Mouse (Mus musculus) cerebral cortex, adult 2 months (tissue): Measurements from ENCODE around the gene Ppm1l.

Experiments used
- WGBS: fragments of 180-500 bp; shearing (Covaris S2); methylation state at CpG from one replicate; pipeline ENCODE4 v1.1.7; 2018; 5-methylcytosine and 5-hydroxymethylcytosine counted together

Ppm1l gene

GRCm38 (mm10) chr3:69438773-69439514 lies 122.3 kb downstream of the Ppm1l start:
- 45% methylated on average over 12 of the region's 12 CpGs for WGBS

GRCm38 (mm10) chr3:69440761-69441160 lies 124.1 kb downstream of the Ppm1l start:
- 70% methylated on average over 5 of the region's 5 CpGs for WGBS

DNA sequence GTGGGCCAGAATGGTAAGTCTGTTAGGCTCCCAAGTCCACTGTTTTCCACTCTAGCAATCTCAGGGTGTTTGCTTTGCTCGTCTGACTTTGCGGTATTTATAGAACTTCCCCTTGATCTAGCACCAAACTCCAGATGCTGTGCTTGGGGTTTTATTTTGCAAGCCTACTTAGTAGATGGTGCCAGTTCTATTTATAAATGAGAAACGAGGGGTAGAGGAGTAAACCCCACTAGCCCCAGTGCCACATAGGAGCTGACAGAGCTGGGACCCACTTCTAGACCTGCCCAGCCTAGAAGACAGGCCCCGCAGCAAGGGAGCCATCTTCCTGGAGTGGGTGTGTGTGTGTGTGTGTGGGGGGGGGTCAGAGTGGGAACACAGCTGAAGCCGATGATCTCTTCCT lies 130.3 kb downstream of the Ppm1l start:
- 45% methylated on average over 5 of the region's 5 CpGs for WGBS

- WGBS, result 35% methylated on average over 3 of the region's 3 CpGs
These were observed 132.4 kb downstream of the Ppm1l start for GRCm38 (mm10) chr3:69449041-69449440.

DNA sequence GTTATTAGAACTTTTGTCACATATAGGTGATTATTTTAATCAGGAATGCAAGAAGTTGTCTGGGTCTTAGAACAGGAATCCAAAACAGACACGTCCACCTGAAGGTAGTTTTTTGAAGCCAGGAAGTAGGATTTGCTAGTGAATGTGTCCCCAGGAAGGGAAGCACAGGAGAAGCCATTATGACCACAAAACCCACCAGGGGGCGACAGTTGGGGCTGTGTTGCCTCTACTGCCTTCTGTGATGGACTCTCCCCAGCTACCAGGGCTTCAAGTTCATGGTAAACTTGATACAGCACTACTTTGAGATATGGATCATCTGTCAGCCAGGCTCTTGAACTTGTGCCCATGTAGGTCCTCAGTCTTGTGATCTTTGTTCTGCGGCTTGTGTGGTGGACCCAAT lies 137.7 kb downstream of the Ppm1l start:
- 83% methylated on average over 3 of the region's 3 CpGs for WGBS

GRCm38 (mm10) chr3:69456071-69456470 lies 139.4 kb downstream of the Ppm1l start:
- 70% methylated on average over 5 of the region's 5 CpGs for WGBS

DNA sequence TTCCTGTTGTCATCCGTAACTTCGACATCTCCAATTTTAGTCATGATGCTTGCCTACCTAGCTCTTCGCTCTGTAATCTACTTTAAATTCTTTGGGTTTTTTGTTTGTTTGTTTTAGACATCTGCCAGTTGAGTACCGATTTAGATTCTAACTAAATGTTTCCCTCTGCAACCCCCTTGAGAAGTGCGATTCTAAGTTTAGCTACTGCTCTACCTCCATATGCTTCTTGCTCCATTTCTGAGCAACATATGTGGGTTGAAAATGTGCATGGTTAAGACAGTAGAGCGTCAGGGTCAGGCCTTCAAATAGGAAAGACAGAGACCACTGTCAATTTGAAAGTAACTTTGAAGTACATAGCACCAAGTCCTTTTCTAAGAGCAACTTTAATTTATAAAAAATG lies 142.1 kb downstream of the Ppm1l start:
- 47% methylated on average over 6 of the region's 6 CpGs for WGBS

GRCm38 (mm10) chr3:69461956-69462355 lies 145.3 kb downstream of the Ppm1l start:
- WGBS, result 75% methylated on average over 1 of the region's 1 CpGs

DNA sequence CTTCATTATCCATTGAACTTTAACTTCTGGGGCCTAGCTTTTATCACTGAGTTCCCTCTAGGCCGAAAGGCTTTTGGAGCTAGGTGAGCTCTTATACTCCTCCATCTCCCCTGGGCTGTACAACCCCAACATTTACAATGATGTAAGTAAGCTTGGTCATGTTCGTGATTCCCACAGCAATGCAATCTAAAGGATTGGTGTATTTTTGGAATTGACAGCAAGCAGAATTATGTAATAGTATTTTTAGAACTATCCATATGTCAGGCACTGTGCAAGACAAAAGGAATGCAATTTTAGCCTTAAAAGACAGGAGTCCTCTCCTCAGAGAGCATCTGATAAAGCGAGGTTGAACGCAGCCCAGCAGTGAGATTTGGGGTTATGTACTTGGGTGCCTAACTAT lies 149.1 kb downstream of the Ppm1l start:
- WGBS, result 65% methylated on average over 4 of the region's 4 CpGs

DNA sequence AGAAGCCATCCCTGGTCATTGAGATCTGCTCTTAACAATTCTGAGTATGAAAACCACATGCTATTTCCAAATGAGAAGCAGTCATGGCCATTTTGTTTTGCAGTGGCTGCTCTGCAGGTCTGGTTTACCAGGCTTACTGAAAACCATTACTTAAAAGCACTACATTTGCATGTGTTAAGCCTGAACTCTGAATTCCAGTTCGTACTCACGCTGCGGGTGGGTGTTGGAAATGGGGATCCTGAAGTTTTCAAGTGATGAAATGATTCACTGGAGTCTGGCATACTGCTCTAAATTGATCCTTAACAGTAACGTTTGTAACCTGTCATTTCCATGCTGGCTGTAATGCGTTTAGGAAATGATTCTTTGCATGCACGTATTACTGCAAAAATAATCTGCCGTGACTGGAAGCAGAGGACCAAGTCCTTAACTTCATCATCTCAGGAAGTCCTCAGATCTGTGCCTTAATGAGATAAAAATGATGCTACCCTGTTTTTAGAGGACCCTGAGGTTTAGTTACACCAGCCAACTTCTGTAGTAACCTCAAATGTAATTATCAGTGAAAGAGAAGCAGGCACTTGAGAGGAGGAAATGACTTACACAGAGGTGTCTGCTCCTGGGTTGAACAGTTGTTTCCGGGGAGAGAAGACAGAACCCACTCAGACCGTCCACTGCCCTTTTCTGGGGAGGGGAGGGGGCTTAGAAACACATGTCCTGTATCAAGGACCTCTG lies 151.8 kb downstream of the Ppm1l start:
- WGBS, result 50% methylated on average over 9 of the region's 9 CpGs

DNA sequence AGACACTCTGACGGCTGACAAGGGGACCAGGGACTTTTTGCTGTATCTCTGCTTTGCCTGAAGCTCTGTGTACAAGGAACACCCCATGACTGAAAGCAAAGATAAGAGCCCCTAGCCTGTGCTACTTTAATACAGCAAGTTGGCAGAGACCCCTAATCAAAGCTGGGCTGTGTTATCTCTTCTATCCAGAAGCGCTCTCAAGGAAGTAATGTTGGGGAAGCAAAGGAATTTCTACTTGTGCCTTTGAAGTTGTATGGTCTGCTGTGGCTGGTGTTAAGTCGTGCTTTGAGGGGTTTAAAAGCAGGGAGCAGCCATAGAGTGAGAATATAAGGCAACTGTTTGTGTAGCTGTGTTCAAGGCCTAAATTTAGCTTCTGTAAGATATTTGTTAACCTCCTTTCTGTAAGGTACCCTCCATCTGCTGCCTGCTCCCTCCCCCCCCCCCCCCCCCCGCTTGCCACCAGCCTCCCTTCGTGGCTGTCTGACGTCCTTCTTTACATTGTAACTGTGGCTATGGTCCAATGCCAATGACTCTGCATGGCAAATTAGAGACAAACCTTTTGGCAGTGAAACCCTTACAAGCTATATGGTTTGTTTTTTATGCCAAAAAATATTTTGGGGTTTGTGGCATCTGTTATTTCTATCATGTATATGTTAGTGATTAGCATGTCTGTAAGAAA lies 152.9 kb downstream of the Ppm1l start:
- WGBS, result 32% methylated on average over 6 of the region's 6 CpGs

DNA sequence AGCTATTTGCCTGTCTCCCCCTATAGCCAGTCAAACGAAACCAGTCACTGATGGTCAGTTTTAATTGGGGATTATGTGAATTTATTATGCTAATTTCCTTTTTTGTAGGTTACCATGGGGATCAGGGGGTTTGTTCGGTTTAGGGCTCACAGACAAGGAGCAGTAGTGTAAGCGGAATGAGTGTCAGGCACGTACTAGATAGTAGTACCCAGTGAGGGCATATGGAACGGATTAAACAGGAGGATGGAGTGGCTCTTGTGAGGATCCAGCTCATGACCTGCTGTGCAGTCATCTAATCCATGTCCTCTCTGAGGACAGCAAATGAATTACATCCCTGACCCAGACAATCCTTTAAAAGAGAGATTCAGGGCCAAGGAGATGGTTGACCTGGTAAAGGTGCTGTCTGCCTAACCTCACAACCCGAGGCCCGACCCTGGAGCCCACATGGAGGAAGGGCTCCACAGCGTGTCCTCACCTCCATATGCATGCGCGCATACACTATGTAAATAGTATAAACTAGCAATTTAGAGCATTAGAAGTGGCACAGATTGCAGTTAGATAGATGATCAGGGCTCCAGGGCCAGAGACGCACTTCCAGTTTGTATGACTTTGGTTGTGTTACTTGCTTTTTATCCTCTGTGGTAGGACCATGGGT lies 153.6 kb downstream of the Ppm1l start:
- 75% methylated on average over 11 of the region's 11 CpGs for WGBS

GRCm38 (mm10) chr3:69475850-69476450 lies 159.3 kb downstream of the Ppm1l start:
- WGBS, result 78% methylated on average over 12 of the region's 12 CpGs

DNA sequence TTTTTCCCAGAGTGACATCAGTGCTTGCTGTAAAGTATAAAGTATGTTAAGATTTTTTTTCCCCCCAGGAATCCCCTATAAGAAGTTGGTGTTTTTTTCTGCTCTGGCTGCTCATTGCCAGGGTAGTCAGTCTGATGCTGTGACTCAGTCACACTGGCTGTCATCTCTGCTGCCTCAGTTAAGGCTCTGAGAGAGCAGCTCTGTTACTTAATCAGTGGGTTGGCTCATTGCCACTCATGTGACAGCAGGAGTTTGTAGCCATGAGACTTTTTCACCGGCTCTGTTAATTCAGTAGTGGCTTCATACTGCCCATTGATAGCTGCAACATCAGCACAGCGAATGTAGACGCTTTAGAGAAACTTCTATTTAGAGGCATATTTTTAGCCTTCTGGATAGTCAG lies 163.3 kb downstream of the Ppm1l start:
- 35% methylated on average over 3 of the region's 3 CpGs for WGBS

GRCm38 (mm10) chr3:69481835-69482234 lies 165.2 kb downstream of the Ppm1l start:
- 30% methylated on average over 4 of the region's 4 CpGs for WGBS

GRCm38 (mm10) chr3:69484006-69484574 lies 167.4 kb downstream of the Ppm1l start:
- 62% methylated on average over 13 of the region's 13 CpGs for WGBS

DNA sequence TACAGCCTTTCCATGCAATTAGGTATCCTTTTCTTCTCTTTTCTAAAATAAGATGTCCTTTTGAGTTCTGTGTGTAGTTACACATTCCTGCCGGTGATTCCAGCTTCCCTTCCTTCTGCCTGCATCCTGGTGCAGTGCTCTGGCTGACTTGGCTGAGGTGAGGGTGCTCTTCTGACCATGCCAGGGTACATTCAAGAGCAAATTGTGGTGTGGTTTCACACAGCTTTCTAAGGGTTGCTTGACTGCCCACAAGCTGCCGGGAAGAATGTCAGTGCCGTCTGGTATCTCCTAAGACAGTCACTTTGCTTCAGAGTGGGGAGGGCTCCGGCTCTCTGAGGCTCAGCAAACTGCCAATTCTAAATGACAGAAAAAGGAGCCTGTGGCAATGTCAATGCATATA lies 167.9 kb downstream of the Ppm1l start:
- WGBS, result 36% methylated on average over 4 of the region's 4 CpGs

DNA sequence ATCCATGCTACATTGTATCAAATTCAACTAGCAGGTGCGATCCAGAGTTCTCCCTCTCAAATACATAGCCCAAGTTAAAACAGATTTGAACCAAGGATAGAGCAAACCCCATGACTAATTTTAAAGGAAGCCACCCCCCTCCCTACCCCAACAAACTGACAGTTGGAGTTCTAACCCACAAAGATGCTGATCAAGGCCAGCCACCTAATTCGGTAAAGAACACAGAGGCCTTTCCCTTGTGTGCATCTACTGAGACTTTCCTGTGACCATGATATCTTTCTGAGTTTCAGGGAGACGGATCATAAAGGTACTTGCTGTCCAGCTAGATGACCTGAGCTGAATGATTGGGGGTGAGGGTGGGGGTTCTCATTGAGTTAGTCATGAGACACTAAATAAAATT lies 168.7 kb downstream of the Ppm1l start:
- WGBS, result 86% methylated on average over 3 of the region's 3 CpGs

- 74% methylated on average over 2 of the region's 2 CpGs for WGBS
These were observed 169.1 kb downstream of the Ppm1l start for GRCm38 (mm10) chr3:69485756-69486155.

DNA sequence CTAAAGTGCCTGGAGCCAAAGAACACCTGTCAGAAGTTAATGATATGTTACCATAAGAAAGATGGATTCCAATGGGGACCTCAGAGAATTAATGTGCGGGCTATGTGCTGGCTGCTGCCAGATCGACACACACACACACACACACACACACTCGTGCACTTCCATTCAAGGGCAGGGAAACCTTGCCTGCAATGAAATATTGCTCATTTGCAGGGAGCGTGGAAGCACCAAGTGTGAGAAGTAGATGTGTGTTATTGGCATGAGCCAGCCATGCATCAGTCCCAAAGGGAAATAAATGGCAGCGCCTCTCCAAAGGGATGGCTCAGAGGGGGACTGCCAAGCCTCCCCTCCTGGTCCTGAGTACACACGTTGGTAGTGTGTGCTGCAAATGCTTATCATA lies 170.8 kb downstream of the Ppm1l start:
- 87% methylated on average over 6 of the region's 6 CpGs for WGBS

GRCm38 (mm10) chr3:69489669-69490068 lies 173.0 kb downstream of the Ppm1l start:
- 62% methylated on average over 3 of the region's 3 CpGs for WGBS
